Mouse (Mus musculus) hindbrain, postnatal 0 days (tissue): Measurements from ENCODE around the gene Hnrnpa2b1. TPM values are rescaled to one million over a fixed set of nuclear protein-coding genes. Genes with fewer than 3 reads are reported as not detected.
A peak's percentile ranks its signal among the peaks of the same experiment; 100 is the strongest.
"Not testable (repeated sequence)": the region's sequence is repeated elsewhere in the genome, so short reads cannot be mapped to it uniquely, and the experiment has no call there.

Source experiments
- ATAC-seq: fragments of 200-750 bp; cut with Nextera tagmentation; 2 replicates; pipeline ENCODE4 v1.8.0; 2017; ENCODE audit warnings: mild to moderate bottlenecking, moderate TSS enrichment, moderate library complexity
- DNase-seq: peaks from one replicate; pipeline ENCODE4 v3.0.0-alpha.2; 2015; ENCODE audit warnings: low spot score
- H3K27ac ChIP-seq: fragments of 300-500 bp; sonication (generic); 2 replicates; pipeline ENCODE4 v1.5.1; 2014; ENCODE audit warnings: mild to moderate bottlenecking
- H3K27me3 ChIP-seq: fragments of 300-500 bp; sonication (generic); 2 replicates; pipeline ENCODE4 v1.6.1; 2014; ENCODE audit warnings: low read length, mixed read lengths; ENCODE audit not compliant: insufficient read depth
- H3K36me3 ChIP-seq: fragments of 300-500 bp; sonication (generic); 2 replicates; pipeline ENCODE4 v1.6.1; 2014; ENCODE audit warnings: low read length, mixed read lengths; ENCODE audit not compliant: insufficient read depth
- H3K4me1 ChIP-seq: fragments of 300-500 bp; sonication (generic); 2 replicates; pipeline ENCODE4 v1.6.1; 2014; ENCODE audit warnings: antibody characterized with exemption, low read length, mixed read lengths; ENCODE audit not compliant: insufficient read depth
- H3K4me2 ChIP-seq: fragments of 300-500 bp; sonication (generic); 2 replicates; pipeline ENCODE4 v1.6.1; 2014; ENCODE audit warnings: low read depth, mild to moderate bottlenecking, low read length, moderate library complexity, mixed read lengths
- H3K4me3 ChIP-seq: fragments of 300-500 bp; sonication (generic); 2 replicates; pipeline ENCODE4 v1.5.1; 2014; ENCODE audit warnings: low read length
- H3K9ac ChIP-seq: fragments of 300-500 bp; sonication (generic); replicated peaks from 2 replicates; pipeline ENCODE4 v1.6.1; 2014; ENCODE audit warnings: mild to moderate bottlenecking, low read length, moderate library complexity, mixed read lengths
- H3K9me3 ChIP-seq: fragments of 300-500 bp; sonication (generic); 2 replicates; pipeline ENCODE4 v1.6.1; 2016; ENCODE audit warnings: low read length, mixed read lengths
- CTCF ChIP-seq: IDR thresholded peaks from 2 replicates; pipeline ENCODE4 v1.5.1; 2016; ENCODE audit warnings: antibody characterized with exemption, control low read depth, low read depth
- WGBS: fragments of 180-500 bp; shearing (Covaris S2); extraction: QIAGEN DNeasy Blood & Tissue Kit; methylation state at CpG from one replicate; pipeline ENCODE4 v1.1.7; 2014; 5-methylcytosine and 5-hydroxymethylcytosine counted together
- polyA plus RNA-seq: library from polyadenylated mRNA; unstranded; fragments of >200 nt; fragmentation: Nextera tagmentation; extraction: Ambion mirVana; gene quantifications from 2 replicates; pipeline ENCODE4 v1.2.1, GENCODE M21; 2015
- total RNA-seq: library from RNA; depleted of rRNA; stranded (reverse); fragments of >200 nt; gene quantifications from 2 replicates; pipeline ENCODE4 v1.2.3, GENCODE M21; 2014

Gene Hnrnpa2b1
- total and polyA plus RNA-seq, 2 experiments from 2014 or later, result 192 to 876 TPM

GRCm38 (mm10) chr6:51484556-51484955 is 14.9 kb upstream of the Hnrnpa2b1 start:
- H3K9ac ChIP-seq, H3K27me3 ChIP-seq, H3K4me2 ChIP-seq, H3K9me3 ChIP-seq, ATAC-seq, DNase-seq, H3K27ac ChIP-seq, H3K4me3 ChIP-seq, H3K4me1 ChIP-seq: not testable (repeated sequence)
- 0 out of 2 replicates have a peak, but pooled peaks have one; percentile 9 for TF ChIP-seq CTCF
- 88% methylated on average over 8 of the region's 8 CpGs for WGBS
- H3K36me3 ChIP-seq, result peaks cover 20% of the 10 kb centered on the region

GRCm38 (mm10) chr6:51483861-51484260 is 14.2 kb upstream of the Hnrnpa2b1 start:
- no peak overlapping the region for H3K4me3 ChIP-seq
- no peak overlapping the region for H3K27ac ChIP-seq
- H3K4me1 ChIP-seq, result no peaks in the 10 kb centered on the region
- no peak overlapping the region for H3K4me2 ChIP-seq
- no peaks in the 10 kb centered on the region for H3K9me3 ChIP-seq
- peaks cover 26% of the 10 kb centered on the region for H3K36me3 ChIP-seq
- no peak overlapping the region for H3K9ac ChIP-seq
- ATAC-seq (no peak), DNase-seq (no peak)
- 92% methylated on average over 3 of the region's 3 CpGs for WGBS
- no peak for TF ChIP-seq CTCF
- H3K27me3 ChIP-seq, result no peaks in the 10 kb centered on the region

- no peak for TF ChIP-seq CTCF
- 93% methylated on average over 8 of the region's 8 CpGs for WGBS
- DNase-seq, result no peak
- no peak overlapping the region for H3K9ac ChIP-seq
- no peak for ATAC-seq
- no peaks in the 10 kb centered on the region for H3K9me3 ChIP-seq
- H3K4me3 ChIP-seq, result no peak overlapping the region
- peaks cover 33% of the 10 kb centered on the region for H3K36me3 ChIP-seq
- no peaks in the 10 kb centered on the region for H3K4me1 ChIP-seq
- no peaks in the 10 kb centered on the region for H3K27me3 ChIP-seq
- H3K4me2 ChIP-seq, result no peak overlapping the region
- H3K27ac ChIP-seq, result no peak overlapping the region
These were observed 11.9 kb upstream of the Hnrnpa2b1 start for GRCm38 (mm10) chr6:51481548-51481947.

- Histone ChIP-seq H3K9me3 (no peaks in the 10 kb centered on the region), H3K36me3 (peaks cover 43% of the 10 kb centered on the region)
These were observed 9.5 kb upstream of the Hnrnpa2b1 start for GRCm38 (mm10) chr6:51479136-51479731.

GRCm38 (mm10) chr6:51472213-51472612 is 2.5 kb upstream of the Hnrnpa2b1 start:
- WGBS, result 37% methylated on average over 4 of the region's 4 CpGs

More at GRCm38 (mm10) chr6:51479136-51479731, 9.5 kb upstream of the Hnrnpa2b1 start:
- DNase-seq (no peak), ATAC-seq (no peak)
- Histone ChIP-seq H3K9ac (no peak overlapping the region), H3K4me2 (no peak overlapping the region), H3K27me3 (no peaks in the 10 kb centered on the region), H3K27ac (no peak overlapping the region), H3K4me1 (no peaks in the 10 kb centered on the region), H3K4me3 (no peak overlapping the region)
- TF ChIP-seq CTCF, result no peak
- 96% methylated on average over 4 of the region's 4 CpGs for WGBS

GRCm38 (mm10) chr6:51471782-51472181 is 2.1 kb upstream of the Hnrnpa2b1 start:
- 12% methylated on average over 3 of the region's 3 CpGs for WGBS
- no peak for DNase-seq
- Histone ChIP-seq H3K27me3 (no peaks in the 10 kb centered on the region), H3K27ac (0 out of 2 replicates have a peak overlapping the region, but pooled peaks have one; percentile 5), H3K9me3 (no peaks in the 10 kb centered on the region), H3K9ac (peak overlapping the region; percentile 43), H3K4me1 (peaks cover 11% of the 10 kb centered on the region; the same call in 1 of the 2 replicates), H3K4me3 (peak overlapping the region; percentile 100), H3K4me2 (peak overlapping the region; percentile 61), H3K36me3 (peaks cover 12% of the 10 kb centered on the region; the same call in 1 of the 2 replicates)
- no peak for ATAC-seq
- TF ChIP-seq CTCF, result no peak

More at GRCm38 (mm10) chr6:51472213-51472612, 2.5 kb upstream of the Hnrnpa2b1 start:
- 0 out of 2 replicates have a peak overlapping the region, but pooled peaks have one; percentile 5 for H3K27ac ChIP-seq
- peak overlapping the region; percentile 100 for H3K4me3 ChIP-seq
- peaks cover 12% of the 10 kb centered on the region; the same call in 1 of the 2 replicates for H3K36me3 ChIP-seq
- H3K9ac ChIP-seq, result peak overlapping the region; percentile 43
- TF ChIP-seq CTCF, result no peak
- no peaks in the 10 kb centered on the region for H3K9me3 ChIP-seq
- H3K27me3 ChIP-seq, result no peaks in the 10 kb centered on the region
- H3K4me2 ChIP-seq, result peak overlapping the region; percentile 61
- ATAC-seq, result no peak
- DNase-seq, result no peak
- peaks cover 7% of the 10 kb centered on the region; the same call in 1 of the 2 replicates for H3K4me1 ChIP-seq

- Histone ChIP-seq H3K9me3 (no peaks in the 10 kb centered on the region), H3K4me3 (peak overlapping the region; percentile 100), H3K27me3 (no peaks in the 10 kb centered on the region), H3K4me1 (peaks cover 12% of the 10 kb centered on the region), H3K36me3 (peaks cover 11% of the 10 kb centered on the region), H3K4me2 (peak overlapping the region; percentile 61), H3K27ac (peak overlapping the region; percentile 100), H3K9ac (peak overlapping the region; percentile 100)
- no peak; the same call in 1 of the 2 replicates for ATAC-seq
- DNase-seq, result no peak
- no peak for TF ChIP-seq CTCF
- 0% methylated on average over 10 of the region's 10 CpGs for WGBS
These were observed 1.4 kb upstream of the Hnrnpa2b1 start for GRCm38 (mm10) chr6:51471179-51471505.
